Mouse (Mus musculus) lung, postnatal 36 days (tissue): ENCODE results near the gene Phlda2.

Experiments used
- DNase-seq: peaks from one replicate; pipeline ENCODE4 v3.0.0; 2022; ENCODE audit warnings: mixed read lengths

Phlda2 gene

GRCm38 (mm10) chr7:143502418-143503200, at the start of gene Phlda2:
TSS of gene Phlda2 (minus strand) at chr7:143503150.
- peak; percentile 54 for DNase-seq

GRCm38 (mm10) chr7:143549588-143550220, 46.8 kb upstream of the Phlda2 start:
- no peak for DNase-seq

GRCm38 (mm10) chr7:143548976-143549457, 46.1 kb upstream of the Phlda2 start, which contains the start of gene Nap1l4:
TSS of gene Nap1l4 (minus strand) at chr7:143549106.
- DNase-seq: peak; percentile 99

GRCm38 (mm10) chr7:143548231-143548961, 45.4 kb upstream of the Phlda2 start:
- no peak for DNase-seq

- no peak for DNase-seq
Observed at GRCm38 (mm10) chr7:143546554-143546953, 43.6 kb upstream of the Phlda2 start.

- peak; percentile 65 for DNase-seq
Observed at GRCm38 (mm10) chr7:143544368-143544767, 41.4 kb upstream of the Phlda2 start.

- DNase-seq: no peak
Observed at GRCm38 (mm10) chr7:143538671-143539070, 35.7 kb upstream of the Phlda2 start.

GRCm38 (mm10) chr7:143538229-143538628, 35.3 kb upstream of the Phlda2 start:
- DNase-seq: peak; percentile 4

GRCm38 (mm10) chr7:143536251-143536650, 33.3 kb upstream of the Phlda2 start:
- peak; percentile 52 for DNase-seq

GRCm38 (mm10) chr7:143533284-143533683, 30.3 kb upstream of the Phlda2 start:
- DNase-seq: no peak

GRCm38 (mm10) chr7:143532410-143532809, 29.5 kb upstream of the Phlda2 start:
- no peak for DNase-seq

GRCm38 (mm10) chr7:143519333-143519732, 16.4 kb upstream of the Phlda2 start:
- DNase-seq: no peak

GRCm38 (mm10) chr7:143514416-143514768, 11.4 kb upstream of the Phlda2 start:
- no peak for DNase-seq

- peak; percentile 46 for DNase-seq
Observed at GRCm38 (mm10) chr7:143513763-143514415, 10.9 kb upstream of the Phlda2 start.

- DNase-seq: no peak
Observed at GRCm38 (mm10) chr7:143511335-143511712, 8.4 kb upstream of the Phlda2 start.

GRCm38 (mm10) chr7:143510593-143511334, 7.8 kb upstream of the Phlda2 start:
- DNase-seq: no peak

- DNase-seq: no peak
Observed at GRCm38 (mm10) chr7:143509566-143509965, 6.6 kb upstream of the Phlda2 start.

- peak; percentile 83 for DNase-seq
Observed at GRCm38 (mm10) chr7:143506675-143507074, 3.7 kb upstream of the Phlda2 start.

GRCm38 (mm10) chr7:143506271-143506670, 3.3 kb upstream of the Phlda2 start:
- no peak for DNase-seq

- DNase-seq: peak; percentile 94
Observed at GRCm38 (mm10) chr7:143505823-143506222, 2.9 kb upstream of the Phlda2 start.

GRCm38 (mm10) chr7:143505411-143505810, 2.5 kb upstream of the Phlda2 start:
- DNase-seq: no peak

GRCm38 (mm10) chr7:143503926-143504325, 976 bp upstream of the Phlda2 start:
- DNase-seq: no peak
